Mouse (Mus musculus): Measurements from ENCODE around the gene Ehmt2. TPM values are rescaled to one million over a fixed set of nuclear protein-coding genes. Genes with fewer than 3 reads are reported as not detected.
"Not testable (repeated sequence)": the region's sequence is repeated elsewhere in the genome, so short reads cannot be mapped to it uniquely, and the experiment has no call there.

Gene Ehmt2
- polyA plus RNA-seq, 1 experiment from 2014 or later, result 93.7 TPM

DNA sequence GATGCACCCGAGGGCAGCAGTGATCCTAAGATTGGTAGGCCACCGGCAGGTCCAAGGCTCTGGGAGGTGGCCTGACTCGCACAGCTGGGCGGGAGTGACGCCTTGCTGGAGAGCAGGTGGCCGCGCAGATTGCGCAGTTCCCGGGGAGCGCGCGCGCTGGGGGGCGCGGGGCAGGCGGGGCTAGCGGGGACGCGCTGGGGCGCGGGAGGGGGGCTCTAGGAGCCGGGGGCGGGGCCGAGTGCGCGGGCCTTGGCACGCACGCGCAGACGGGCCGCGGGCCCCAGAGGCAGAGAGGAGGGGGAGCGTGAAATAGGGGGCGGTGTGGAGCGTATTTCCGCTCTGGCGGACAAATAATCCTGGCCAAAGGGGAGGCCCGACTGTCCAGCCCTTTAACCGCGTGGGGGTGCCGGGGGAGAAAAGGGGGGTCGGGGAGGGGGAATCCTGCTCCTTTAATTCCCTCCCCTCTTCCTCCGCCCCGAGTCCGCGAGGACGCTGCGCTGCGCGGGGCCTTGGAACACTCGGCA, 4.1 kb upstream of the Ehmt2 start:
- Histone ChIP-seq H3K9me3 (replicated peaks) (no peaks in the 10 kb centered on the region), H3K9ac (peak overlapping the region; percentile 73), H3K4me2 (peak overlapping the region; percentile 92), H3K4me3 (replicated peaks) (peak overlapping the region; percentile 83), H3K27me3 (no peaks in the 10 kb centered on the region), H3K4me1 (peaks cover 36% of the 10 kb centered on the region), H3K36me3 (peaks cover 10% of the 10 kb centered on the region), H3K27ac (peak overlapping the region; percentile 97)
- 1% methylated on average over 22 of the region's 51 CpGs for WGBS
- peak; percentile 92 for ATAC-seq (replicated peaks; ENCODE audit: low FRiP score)

- peak overlapping the region; percentile 73 for H3K9ac ChIP-seq
- H3K27me3 ChIP-seq, result no peaks in the 10 kb centered on the region
- 0 out of 2 replicates have a peak, but pooled peaks have one; percentile 16 for ATAC-seq (replicated peaks; ENCODE audit: low FRiP score)
- H3K4me3 ChIP-seq (replicated peaks), result peak overlapping the region; percentile 83
- peaks cover 10% of the 10 kb centered on the region for H3K36me3 ChIP-seq
- peaks cover 39% of the 10 kb centered on the region for H3K4me1 ChIP-seq
- no peaks in the 10 kb centered on the region for H3K9me3 ChIP-seq (replicated peaks)
- WGBS, result 5% methylated on average over 51 of the region's 51 CpGs
- H3K27ac ChIP-seq, result peak overlapping the region; percentile 97
- peak overlapping the region; percentile 92 for H3K4me2 ChIP-seq
These were observed 3.3 kb upstream of the Ehmt2 start for GRCm38 (mm10) chr17:34894801-34895530.

DNA sequence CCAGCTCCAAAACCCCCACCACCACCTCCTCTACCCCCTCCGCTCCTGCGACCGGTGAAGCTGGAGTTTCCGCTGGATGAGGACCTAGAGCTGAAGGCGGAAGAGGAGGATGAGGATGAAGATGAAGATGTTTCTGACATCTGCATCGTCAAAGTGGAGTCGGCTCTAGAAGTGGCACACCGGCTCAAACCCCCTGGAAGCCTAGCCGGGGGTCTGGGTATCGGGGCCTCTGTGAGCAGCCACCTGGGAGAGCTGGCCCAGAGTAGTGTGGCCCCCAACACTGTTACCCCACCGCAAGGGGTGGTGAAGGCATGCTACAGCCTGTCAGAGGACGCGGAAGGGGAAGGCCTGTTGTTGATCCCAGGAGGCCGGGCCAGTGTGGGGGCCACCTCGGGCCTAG, 2.5 kb upstream of the Ehmt2 start:
- Histone ChIP-seq H3K4me1 (peaks cover 47% of the 10 kb centered on the region), H3K9ac (peak overlapping the region; percentile 73; the same call in 1 of the 2 replicates), H3K27me3 (no peaks in the 10 kb centered on the region), H3K4me3 (replicated peaks) (peak overlapping the region; percentile 83), H3K27ac (peak overlapping the region; percentile 97), H3K36me3 (peaks cover 11% of the 10 kb centered on the region), H3K4me2 (peak overlapping the region; percentile 92), H3K9me3 (replicated peaks) (no peaks in the 10 kb centered on the region)
- 92% methylated on average over 15 of the region's 15 CpGs for whole genome bisulfite sequencing
- no peak for ATAC-seq (replicated peaks; ENCODE audit: low FRiP score)

- Histone ChIP-seq H3K9ac (no peak overlapping the region), H3K27me3 (no peaks in the 10 kb centered on the region), H3K4me1 (peaks cover 49% of the 10 kb centered on the region), H3K9me3 (replicated peaks) (no peaks in the 10 kb centered on the region), H3K36me3 (peaks cover 17% of the 10 kb centered on the region), H3K4me2 (peak overlapping the region; percentile 92), H3K27ac (peak overlapping the region; percentile 97; the same call in 1 of the 2 replicates), H3K4me3 (replicated peaks) (0 out of 2 replicates have a peak overlapping the region, but pooled peaks have one; percentile 83)
- no peak for ATAC-seq (replicated peaks; ENCODE audit: low FRiP score)
- WGBS, result 84% methylated on average over 17 of the region's 17 CpGs
These were observed 1.9 kb upstream of the Ehmt2 start for GRCm38 (mm10) chr17:34896366-34896765.

DNA sequence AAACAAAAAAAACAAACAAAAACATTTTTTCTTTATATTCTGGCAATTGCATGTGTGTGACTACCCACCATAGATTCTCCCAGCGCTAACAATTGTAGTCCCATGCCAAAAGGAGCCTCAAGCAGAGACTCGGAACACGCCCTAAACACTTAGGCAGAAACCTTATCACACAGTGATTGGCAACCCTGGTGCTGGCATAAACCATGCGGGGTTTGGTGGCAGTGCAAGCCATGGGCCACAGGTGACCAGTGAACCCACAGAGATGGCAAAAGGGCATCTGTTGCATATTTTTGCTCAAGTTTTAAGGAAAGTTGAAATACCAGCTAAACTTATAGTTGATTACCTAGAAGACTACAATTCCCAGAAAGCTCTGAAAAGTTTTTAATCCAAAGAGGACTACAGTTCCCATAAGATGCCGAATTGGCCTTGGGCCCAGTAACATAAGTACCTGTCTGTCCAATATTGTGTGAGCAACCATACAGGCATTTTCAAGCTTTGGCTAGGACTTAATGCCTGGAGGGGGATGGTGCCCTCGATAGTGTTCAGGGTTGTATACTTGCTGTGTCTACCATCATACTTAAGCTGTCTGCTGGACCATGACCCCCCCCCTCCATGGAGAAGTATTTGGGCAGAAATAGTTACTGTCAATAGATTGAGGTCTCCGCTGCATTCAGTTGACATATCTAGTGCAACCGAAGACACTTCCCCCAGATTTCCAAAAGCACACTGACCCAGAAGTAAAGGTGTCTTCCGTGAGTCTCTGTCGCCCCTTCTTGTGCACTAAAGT, 703 bp upstream of the Ehmt2 start:
- H3K4me2 ChIP-seq, result peak overlapping the region; percentile 85
- H3K4me3 ChIP-seq (replicated peaks), result peak overlapping the region; percentile 93
- 15% methylated on average over 10 of the region's 10 CpGs for WGBS
- peak overlapping the region; percentile 96 for H3K9ac ChIP-seq
- no peaks in the 10 kb centered on the region for H3K27me3 ChIP-seq
- ATAC-seq (replicated peaks; ENCODE audit: low FRiP score), result no peak
- peak overlapping the region; percentile 98 for H3K27ac ChIP-seq
- peaks cover 52% of the 10 kb centered on the region for H3K4me1 ChIP-seq
- no peaks in the 10 kb centered on the region for H3K9me3 ChIP-seq (replicated peaks)
- H3K36me3 ChIP-seq, result peaks cover 29% of the 10 kb centered on the region

DNA sequence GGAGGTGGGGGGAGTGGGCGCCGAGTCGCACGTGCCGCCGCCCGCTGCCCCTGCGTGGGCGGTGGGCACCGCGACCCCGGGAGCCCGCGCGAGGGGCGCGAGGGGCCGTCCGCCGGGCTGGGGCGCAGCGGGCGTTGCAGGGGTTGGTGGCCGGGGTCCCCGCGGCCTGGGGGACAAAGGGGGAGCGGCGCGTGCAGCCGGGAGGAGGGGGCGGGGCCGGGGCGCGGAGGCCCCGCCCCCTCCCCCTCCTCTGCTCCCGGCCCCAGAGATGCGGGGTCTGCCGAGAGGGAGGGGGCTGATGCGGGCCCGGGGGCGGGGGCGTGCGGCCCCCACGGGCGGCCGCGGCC, 410 bp downstream of the Ehmt2 start:
- H3K4me1 ChIP-seq, result peaks cover 51% of the 10 kb centered on the region
- ATAC-seq (replicated peaks; ENCODE audit: low FRiP score), result no peak

DNA sequence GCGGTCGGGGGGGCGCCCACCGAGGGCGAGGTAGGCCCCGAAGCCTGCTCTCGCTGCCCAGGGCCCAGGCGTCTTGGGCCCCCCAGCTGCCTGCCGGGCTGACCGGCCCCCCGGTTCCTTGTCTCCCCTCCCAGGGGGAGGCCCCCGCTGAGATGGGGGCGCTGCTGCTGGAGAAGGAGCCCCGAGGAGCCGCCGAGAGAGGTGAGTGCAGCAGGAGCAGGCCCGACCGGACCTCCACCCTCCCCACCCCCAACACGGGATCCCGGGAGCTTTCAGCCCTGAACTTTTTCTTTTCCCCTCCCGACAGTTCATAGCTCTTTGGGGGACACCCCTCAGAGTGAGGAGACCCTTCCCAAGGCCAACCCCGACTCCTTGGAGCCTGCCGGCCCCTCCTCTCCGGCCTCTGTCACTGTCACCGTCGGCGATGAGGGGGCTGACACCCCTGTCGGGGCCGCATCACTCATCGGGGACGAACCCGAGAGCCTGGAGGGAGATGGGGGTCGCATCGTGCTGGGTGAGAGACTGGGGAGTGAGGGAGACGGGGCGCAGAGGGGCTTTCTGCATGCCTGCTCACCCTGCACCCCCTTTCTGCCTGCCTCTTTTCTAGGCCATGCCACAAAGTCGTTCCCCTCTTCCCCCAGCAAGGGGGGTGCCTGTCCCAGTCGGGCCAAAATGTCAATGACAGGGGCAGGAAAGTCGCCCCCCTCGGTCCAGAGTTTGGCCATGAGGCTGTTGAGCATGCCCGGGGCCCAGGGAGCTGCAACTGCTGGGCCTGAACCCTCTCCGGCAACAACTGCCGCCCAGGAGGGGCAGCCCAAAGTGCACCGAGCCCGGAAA, 1.0 kb downstream of the Ehmt2 start:
- H3K9ac ChIP-seq, result peak overlapping the region; percentile 96
- ATAC-seq (replicated peaks; ENCODE audit: low FRiP score), result no peak
- H3K27me3 ChIP-seq, result no peaks in the 10 kb centered on the region
- peaks cover 48% of the 10 kb centered on the region for H3K4me1 ChIP-seq
- WGBS, result under 1% methylated on average over 38 of the region's 45 CpGs
- H3K36me3 ChIP-seq, result peaks cover 46% of the 10 kb centered on the region
- H3K27ac ChIP-seq, result peak overlapping the region; percentile 98
- peak overlapping the region; percentile 85 for H3K4me2 ChIP-seq
- H3K9me3 ChIP-seq (replicated peaks), result no peaks in the 10 kb centered on the region
- H3K4me3 ChIP-seq (replicated peaks), result peak overlapping the region; percentile 93

More for the DNA sequence above, 410 bp downstream of the Ehmt2 start:
- Histone ChIP-seq H3K4me2 (peak overlapping the region; percentile 85), H3K27me3 (no peaks in the 10 kb centered on the region), H3K9me3 (replicated peaks) (no peaks in the 10 kb centered on the region), H3K4me3 (replicated peaks) (peak overlapping the region; percentile 93), H3K9ac (peak overlapping the region; percentile 96), H3K27ac (peak overlapping the region; percentile 98), H3K36me3 (peaks cover 40% of the 10 kb centered on the region)
- WGBS, result 0% methylated on average over 23 of the region's 47 CpGs

- Histone ChIP-seq H3K27ac (peak overlapping the region; percentile 98), H3K4me2 (peak overlapping the region; percentile 85), H3K4me1 (peaks cover 47% of the 10 kb centered on the region), H3K27me3 (no peaks in the 10 kb centered on the region), H3K4me3 (replicated peaks) (peak overlapping the region; percentile 93), H3K9ac (peak overlapping the region; percentile 96), H3K9me3 (replicated peaks) (no peaks in the 10 kb centered on the region), H3K36me3 (peaks cover 52% of the 10 kb centered on the region)
- under 1% methylated on average over 5 of the region's 5 CpGs for WGBS
- no peak for ATAC-seq (replicated peaks; ENCODE audit: low FRiP score)
These were observed 1.6 kb downstream of the Ehmt2 start for GRCm38 (mm10) chr17:34899890-34900243.

GRCm38 (mm10) chr17:34900826-34901225, 2.6 kb downstream of the Ehmt2 start:
- H3K9me3 ChIP-seq (replicated peaks); H3K9ac ChIP-seq; H3K27me3 ChIP-seq; H3K27ac ChIP-seq; ATAC-seq (replicated peaks; ENCODE audit: low FRiP score); H3K4me2 ChIP-seq: not testable (repeated sequence)
- Histone ChIP-seq H3K4me3 (replicated peaks) (peak overlapping the region; percentile 93; the same call in 1 of the 2 replicates), H3K4me1 (peaks cover 37% of the 10 kb centered on the region), H3K36me3 (peaks cover 59% of the 10 kb centered on the region)

DNA sequence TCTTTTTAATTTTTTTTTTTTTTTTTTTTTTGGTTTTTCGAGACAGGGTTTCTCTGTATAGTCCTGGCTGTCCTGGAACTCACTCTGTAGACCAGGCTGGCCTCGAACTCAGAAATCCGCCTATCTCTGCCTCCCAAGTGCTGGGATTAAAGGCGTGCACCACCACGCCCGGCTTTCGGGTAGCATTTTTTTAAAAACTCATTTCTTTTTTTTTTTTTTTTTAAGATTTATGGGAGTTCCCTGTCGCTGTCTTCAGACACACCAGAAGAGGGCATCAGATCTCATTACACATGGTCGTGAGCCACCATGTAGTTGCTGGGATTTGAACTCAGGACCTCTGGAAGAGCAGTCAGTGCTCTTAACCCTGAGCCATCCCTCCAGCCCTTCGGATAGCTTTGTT, 3.7 kb downstream of the Ehmt2 start:
- H3K4me3 ChIP-seq (replicated peaks); ATAC-seq (replicated peaks; ENCODE audit: low FRiP score); H3K9me3 ChIP-seq (replicated peaks); H3K27me3 ChIP-seq; H3K4me2 ChIP-seq; H3K9ac ChIP-seq; H3K27ac ChIP-seq: not testable (repeated sequence)
- 87% methylated on average over 9 of the region's 10 CpGs for WGBS
- peaks cover 63% of the 10 kb centered on the region for H3K36me3 ChIP-seq
- H3K4me1 ChIP-seq, result peaks cover 28% of the 10 kb centered on the region

- Histone ChIP-seq H3K9ac (no peak overlapping the region), H3K4me3 (replicated peaks) (no peak overlapping the region), H3K4me2 (no peak overlapping the region), H3K9me3 (replicated peaks) (no peaks in the 10 kb centered on the region), H3K27me3 (no peaks in the 10 kb centered on the region), H3K36me3 (peaks cover 72% of the 10 kb centered on the region), H3K4me1 (peaks cover 19% of the 10 kb centered on the region), H3K27ac (no peak overlapping the region)
- WGBS, result 74% methylated on average over 9 of the region's 9 CpGs
- ATAC-seq (replicated peaks; ENCODE audit: low FRiP score), result no peak
These were observed 4.6 kb downstream of the Ehmt2 start for GRCm38 (mm10) chr17:34902895-34903294.

Measured in kidney, embryonic 15.5 days (tissue).